Mouse (Mus musculus) olfactory bulb, adult 2 months (tissue): ENCODE measurements at regions not wholly inside any gene's neighbourhood (a gene's known extent, or its start where the extent isn't known, plus 50 kb on each side); places are given as distances from the start of the nearest gene placed in this dataset.

Experiments
- CTCF ChIP-seq: fragments of 200-500 bp; IDR thresholded peaks from 2 replicates; pipeline ENCODE4 v1.5.1; 2012; ENCODE audit warnings: low read depth, mild to moderate bottlenecking, low read length, moderate library complexity; ENCODE audit not compliant: insufficient read depth
- POLR2A ChIP-seq: fragments of 200-500 bp; IDR thresholded peaks from 2 replicates; pipeline ENCODE4 v1.6.1; 2012; ENCODE audit warnings: mild to moderate bottlenecking, low read depth, low read length, moderate library complexity; ENCODE audit not compliant: insufficient read depth

GRCm38 (mm10) chr14:99405228-99405627 lies 106.7 kb downstream of the Klf5 start:
- no peak for TF ChIP-seq POLR2A
- no peak for TF ChIP-seq CTCF
